Comparison of ENCODE assay signal across 8 mouse cellular contexts in genomic region chr1:193702707-193703419, GRCm38 (mm10).
DNase-seq lines count a peak whose midpoint lies in the region; ATAC-seq and TF ChIP-seq lines count a peak whose summit lies in the region.

No protein-coding gene starts in this region.

- TF ChIP-seq CTCF in lung, embryonic 14.5 days (IDR thresholded peaks at IDR 0.05; ENCODE audit: low read depth), result peak; percentile 88

- DNase-seq in ES-E14 (ENCODE audit: low read depth, low spot score), result peak; percentile 52
- DNase-seq in adrenal gland, adult 8-10 months, result peak; percentile 46
- DNase-seq in embryo, embryonic 9.5 days (ENCODE audit: extremely low spot score), result peak; percentile 55
- DNase-seq in lung, embryonic 14.5 days, result peak; percentile 86
- peak; percentile 74 for DNase-seq in retina, embryonic 14.5 days (ENCODE audit: low spot score)
- peak; percentile 14 to 17 for DNase-seq in urinary bladder, postnatal 36 days (ENCODE audit: low spot score in 2 of 2)

- no peaks in the 10 kb centered on the region for H3K36me3 ChIP-seq in ES-E14 (ENCODE audit: control insufficient read depth, insufficient read depth, low read length, poor library complexity, severe bottlenecking)
- no peaks in the 10 kb centered on the region for H3K36me3 ChIP-seq in heart, embryonic 13.5 days
- H3K36me3 ChIP-seq in kidney, embryonic 15.5 days, result no peaks in the 10 kb centered on the region
- no peaks in the 10 kb centered on the region for H3K36me3 ChIP-seq in lung, embryonic 14.5 days (ENCODE audit: insufficient read depth)

- no peak overlapping the region for H3K9ac ChIP-seq in ES-E14 (ENCODE audit: insufficient read depth, low read depth, low read length, poor library complexity, severe bottlenecking)
- H3K9ac ChIP-seq in heart, embryonic 13.5 days, result no peak overlapping the region
- H3K9ac ChIP-seq in kidney, embryonic 15.5 days, result no peak overlapping the region
- H3K9ac ChIP-seq in lung, embryonic 14.5 days, result no peak overlapping the region

- no peaks in the 10 kb centered on the region for H3K9me3 ChIP-seq in ES-E14 (ENCODE audit: control insufficient read depth, insufficient read depth, low read depth, low read length)
- no peaks in the 10 kb centered on the region for H3K9me3 ChIP-seq in heart, embryonic 13.5 days
- H3K9me3 ChIP-seq in kidney, embryonic 15.5 days (replicated peaks), result no peaks in the 10 kb centered on the region
- no peaks in the 10 kb centered on the region for H3K9me3 ChIP-seq in lung, embryonic 14.5 days (ENCODE audit: low read depth, low read length)

- no peak overlapping the region for H3K27ac ChIP-seq in ES-E14 (ENCODE audit: insufficient read depth, low read depth, low read length, poor library complexity, severe bottlenecking)
- no peak overlapping the region for H3K27ac ChIP-seq in heart, embryonic 13.5 days (replicated peaks)
- no peak overlapping the region for H3K27ac ChIP-seq in kidney, embryonic 15.5 days
- H3K27ac ChIP-seq in lung, embryonic 14.5 days (ENCODE audit: low read depth), result no peak overlapping the region

- peaks cover 9% of the 10 kb centered on the region; the same call in 1 of the 2 replicates for H3K27me3 ChIP-seq in heart, embryonic 13.5 days (replicated peaks)
- 0 out of 2 replicates have a peak, but pooled peaks cover 5% of the 10 kb centered on the region for H3K27me3 ChIP-seq in kidney, embryonic 15.5 days
- H3K27me3 ChIP-seq in lung, embryonic 14.5 days (ENCODE audit: insufficient read depth, low read length), result no peaks in the 10 kb centered on the region

- 31% methylated on average over 15 of the region's 15 CpGs for WGBS in heart, embryonic 13.5 days
- WGBS in kidney, embryonic 15.5 days, result 14% methylated on average over 15 of the region's 15 CpGs
- 33% methylated on average over 15 of the region's 15 CpGs for WGBS in lung, embryonic 14.5 days

- H3K4me3 ChIP-seq in ES-E14 (ENCODE audit: insufficient read depth in 1 of 2, low read depth in 1 of 2, low read length in 2 of 2, poor library complexity in 1 of 2, severe bottlenecking in 1 of 2), result no peak overlapping the region
- H3K4me3 ChIP-seq in heart, embryonic 13.5 days, result peak overlapping the region; percentile 30
- H3K4me3 ChIP-seq in kidney, embryonic 15.5 days (replicated peaks), result peak overlapping the region; percentile 33
- H3K4me3 ChIP-seq in lung, embryonic 14.5 days (ENCODE audit: low read depth, low read length), result no peak overlapping the region

- H3K4me1 ChIP-seq in ES-E14 (ENCODE audit: control insufficient read depth in 2 of 2, insufficient read depth in 2 of 2, low read length in 2 of 2, poor library complexity in 1 of 2), result no peaks in the 10 kb centered on the region
- peaks cover 6% of the 10 kb centered on the region for H3K4me1 ChIP-seq in heart, embryonic 13.5 days
- peaks cover 14% of the 10 kb centered on the region for H3K4me1 ChIP-seq in kidney, embryonic 15.5 days
- no peaks in the 10 kb centered on the region for H3K4me1 ChIP-seq in lung, embryonic 14.5 days (ENCODE audit: insufficient read depth)

- no peak for ATAC-seq in heart, embryonic 13.5 days (ENCODE audit: extremely low read depth, insufficient number of reproducible peaks, low FRiP score, low TSS enrichment)
- ATAC-seq in kidney, embryonic 15.5 days (replicated peaks; ENCODE audit: low FRiP score), result peak; percentile 59
- ATAC-seq in lung, embryonic 14.5 days (ENCODE audit: insufficient read depth), result no peak

- H3K4me2 ChIP-seq in heart, embryonic 13.5 days, result peak overlapping the region; percentile 62
- H3K4me2 ChIP-seq in kidney, embryonic 15.5 days, result peak overlapping the region; percentile 71
- H3K4me2 ChIP-seq in lung, embryonic 14.5 days, result peak overlapping the region; percentile 46

- in situ Hi-C loops in ES-E14 (cut with MboI; ENCODE audit: low sequenced_read_pairs in 2 of 2, unreplicated experiment in 2 of 2), result no loop called here

TF ChIP-seq in ES-E14, 5 proteins besides CTCF, POLR2A, EP300 and RAD21:
- TF ChIP-seq MAFK (IDR thresholded peaks at IDR 0.05; ENCODE audit: insufficient read depth, low read depth, low read length) (no peak), ZC3H11A (IDR thresholded peaks at IDR 0.05; ENCODE audit: borderline replicate concordance, low read depth, low read length) (peak; percentile 29; the same call in 1 of the 2 replicates)
TF ChIP-seq in ES-E14: peak in this region for 1.

Comparison
In these comparisons a context has a peak if more than half of its experiments do, and no peak if none do; other contexts are left out.
1. DNase-seq: peak in every context shown above with its lines; median percentile 86 in lung, embryonic 14.5 days; 74 in retina, embryonic 14.5 days; 55 in embryo, embryonic 9.5 days; 52 in ES-E14; 46 in adrenal gland, adult 8-10 months; 16 in urinary bladder, postnatal 36 days.
2. H3K4me3 ChIP-seq: peak in heart, embryonic 13.5 days (single experiment) and kidney, embryonic 15.5 days (single experiment); none in ES-E14 (0 of 2) and lung, embryonic 14.5 days (single experiment).
3. Peak in every context shown above with its lines, with median percentiles within 50 percentile points of each other: H3K4me2 ChIP-seq.